In genomic region chr3:152578282-152579228, GRCm38 (mm10) we compare ENCODE assay signal across 14 mouse cellular contexts.
DNase-seq lines count a peak whose midpoint lies in the region; ATAC-seq and TF ChIP-seq lines count a peak whose summit lies in the region.
"Had no signal": no experiment of that assay in that cellular context is flagged by ENCODE, and none has a peak within 500 bp of the region (broad histone marks: within the 10 kb centered on the region; RNA-seq: fewer than 3 reads in every experiment).

No protein-coding gene starts in this region.

- DNase-seq in intestine, embryonic 14.5 days (ENCODE audit: low spot score): peak; percentile 44
- no peak for DNase-seq in forebrain, embryonic 10.5 days (ENCODE audit: extremely low spot score, low spot score)
- DNase-seq in midbrain, postnatal 0 days (ENCODE audit: low spot score): peak; percentile 58
- DNase-seq in adrenal gland, postnatal 25 days: no peak
- no peak for DNase-seq in retina, postnatal 1 day
- no peak for DNase-seq in layer of hippocampus, adult 18-20 months (ENCODE audit: low spot score in 2 of 2)
- DNase-seq: adrenal gland, postnatal 36 days; cerebellum, adult 11-12 months; thymus, adult 18-20 months had no signal

- no peak overlapping the region for H3K9ac ChIP-seq in intestine, embryonic 14.5 days (ENCODE audit: low read length)
- no peak overlapping the region for H3K9ac ChIP-seq in intestine, embryonic 16.5 days (ENCODE audit: low read depth, low read length)
- no peak overlapping the region for H3K9ac ChIP-seq in hindbrain, embryonic 13.5 days
- no peak overlapping the region; the same call in 1 of the 2 replicates for H3K9ac ChIP-seq in midbrain, postnatal 0 days (replicated peaks; ENCODE audit: low read length, poor library complexity, severe bottlenecking)
- H3K9ac ChIP-seq: embryonic facial prominence, embryonic 12.5 days had no signal

- no peaks in the 10 kb centered on the region for H3K9me3 ChIP-seq in intestine, embryonic 14.5 days (ENCODE audit: control insufficient read depth, low read length)
- no peaks in the 10 kb centered on the region for H3K9me3 ChIP-seq in intestine, embryonic 16.5 days (ENCODE audit: control insufficient read depth, low read length)
- no peaks in the 10 kb centered on the region for H3K9me3 ChIP-seq in forebrain, embryonic 10.5 days
- H3K9me3 ChIP-seq in hindbrain, embryonic 13.5 days: no peaks in the 10 kb centered on the region
- no peaks in the 10 kb centered on the region for H3K9me3 ChIP-seq in midbrain, postnatal 0 days (ENCODE audit: low read length)
- H3K9me3 ChIP-seq: embryonic facial prominence, embryonic 12.5 days; megakaryocyte, embryonic 14.5 days had no signal

- no peak for ATAC-seq in intestine, embryonic 14.5 days (replicated peaks; ENCODE audit: low FRiP score, low TSS enrichment, low read depth)
- ATAC-seq in intestine, embryonic 16.5 days: no peak
- 0 out of 2 replicates have a peak, but pooled peaks have one; percentile 43 for ATAC-seq in hindbrain, embryonic 13.5 days (ENCODE audit: low FRiP score)
- ATAC-seq in midbrain, postnatal 0 days (ENCODE audit: low FRiP score): peak; percentile 82
- ATAC-seq: inflammation-experienced regulatory T-cells, adult 6 months had no signal

- 0 out of 2 replicates have a peak, but pooled peaks cover 7% of the 10 kb centered on the region for H3K4me1 ChIP-seq in intestine, embryonic 14.5 days (replicated peaks; ENCODE audit: control insufficient read depth, insufficient read depth, low read length)
- H3K4me1 ChIP-seq in intestine, embryonic 16.5 days (ENCODE audit: control insufficient read depth, insufficient read depth, low read length): no peaks in the 10 kb centered on the region
- peaks cover 17% of the 10 kb centered on the region for H3K4me1 ChIP-seq in forebrain, embryonic 10.5 days
- peaks cover 15% of the 10 kb centered on the region; the same call in 1 of the 2 replicates for H3K4me1 ChIP-seq in hindbrain, embryonic 13.5 days (replicated peaks)
- H3K4me1 ChIP-seq in midbrain, postnatal 0 days (ENCODE audit: insufficient read depth, low read length): peaks cover 6% of the 10 kb centered on the region; the same call in 1 of the 2 replicates
- H3K4me1 ChIP-seq: embryonic facial prominence, embryonic 12.5 days; megakaryocyte, embryonic 14.5 days had no signal

- H3K36me3 ChIP-seq in intestine, embryonic 14.5 days (ENCODE audit: control insufficient read depth, insufficient read depth, low read length): no peaks in the 10 kb centered on the region
- no peaks in the 10 kb centered on the region for H3K36me3 ChIP-seq in intestine, embryonic 16.5 days (ENCODE audit: control insufficient read depth, insufficient read depth, low read length)
- no peaks in the 10 kb centered on the region for H3K36me3 ChIP-seq in forebrain, embryonic 10.5 days (replicated peaks)
- no peaks in the 10 kb centered on the region for H3K36me3 ChIP-seq in hindbrain, embryonic 13.5 days
- no peaks in the 10 kb centered on the region for H3K36me3 ChIP-seq in midbrain, postnatal 0 days (ENCODE audit: insufficient read depth, low read length)
- H3K36me3 ChIP-seq: embryonic facial prominence, embryonic 12.5 days had no signal

- no peak overlapping the region for H3K4me3 ChIP-seq in intestine, embryonic 14.5 days (ENCODE audit: low read depth, low read length)
- no peak overlapping the region for H3K4me3 ChIP-seq in intestine, embryonic 16.5 days (ENCODE audit: low read length)
- no peak overlapping the region for H3K4me3 ChIP-seq in forebrain, embryonic 10.5 days
- H3K4me3 ChIP-seq in hindbrain, embryonic 13.5 days: no peak overlapping the region
- H3K4me3 ChIP-seq in midbrain, postnatal 0 days (ENCODE audit: low read depth, low read length): no peak overlapping the region
- H3K4me3 ChIP-seq: embryonic facial prominence, embryonic 12.5 days; megakaryocyte, embryonic 14.5 days had no signal

- WGBS in intestine, embryonic 14.5 days: 78% methylated on average over 26 of the region's 26 CpGs
- WGBS in intestine, embryonic 16.5 days: 74% methylated on average over 26 of the region's 26 CpGs
- WGBS in forebrain, embryonic 10.5 days: 81% methylated on average over 26 of the region's 26 CpGs
- WGBS in hindbrain, embryonic 13.5 days: 59% methylated on average over 26 of the region's 26 CpGs
- WGBS in midbrain, postnatal 0 days: 35% methylated on average over 26 of the region's 26 CpGs

- H3K27ac ChIP-seq in intestine, embryonic 14.5 days (ENCODE audit: low read depth): no peak overlapping the region
- H3K27ac ChIP-seq in intestine, embryonic 16.5 days (ENCODE audit: low read length): no peak overlapping the region
- H3K27ac ChIP-seq in forebrain, embryonic 10.5 days: peak overlapping the region; percentile 36
- 0 out of 2 replicates have a peak overlapping the region, but pooled peaks have one; percentile 10 for H3K27ac ChIP-seq in hindbrain, embryonic 13.5 days
- H3K27ac ChIP-seq in midbrain, postnatal 0 days (ENCODE audit: low read depth, low read length): peak overlapping the region; percentile 72
- H3K27ac ChIP-seq: embryonic facial prominence, embryonic 12.5 days had no signal

- H3K27me3 ChIP-seq in intestine, embryonic 14.5 days (replicated peaks; ENCODE audit: control insufficient read depth, insufficient read depth, low read length): no peaks in the 10 kb centered on the region
- H3K27me3 ChIP-seq in intestine, embryonic 16.5 days (replicated peaks; ENCODE audit: control insufficient read depth, insufficient read depth, low read length): no peaks in the 10 kb centered on the region
- no peaks in the 10 kb centered on the region for H3K27me3 ChIP-seq in forebrain, embryonic 10.5 days (ENCODE audit: poor library complexity, severe bottlenecking)
- no peaks in the 10 kb centered on the region for H3K27me3 ChIP-seq in hindbrain, embryonic 13.5 days
- no peaks in the 10 kb centered on the region for H3K27me3 ChIP-seq in midbrain, postnatal 0 days (ENCODE audit: insufficient read depth, low read length)
- H3K27me3 ChIP-seq: embryonic facial prominence, embryonic 12.5 days had no signal

- no peak for TF ChIP-seq CTCF in midbrain, postnatal 0 days (IDR thresholded peaks at IDR 0.05)

- H3K4me2 ChIP-seq in intestine, embryonic 14.5 days (ENCODE audit: low read length): no peak overlapping the region
- no peak overlapping the region for H3K4me2 ChIP-seq in intestine, embryonic 16.5 days (ENCODE audit: low read depth, low read length)
- peak overlapping the region; percentile 25 for H3K4me2 ChIP-seq in hindbrain, embryonic 13.5 days
- H3K4me2 ChIP-seq in midbrain, postnatal 0 days (ENCODE audit: low read depth, low read length, poor library complexity, severe bottlenecking): peak overlapping the region; percentile 22; the same call in 1 of the 2 replicates
- H3K4me2 ChIP-seq: embryonic facial prominence, embryonic 12.5 days had no signal

Comparison
In these comparisons a context has a peak if more than half of its experiments do, and no peak if none do; other contexts are left out.
1. ATAC-seq: peak in hindbrain, embryonic 13.5 days (single experiment) and midbrain, postnatal 0 days (single experiment); none in intestine, embryonic 14.5 days (single experiment) and intestine, embryonic 16.5 days (single experiment).
2. DNase-seq: peak in intestine, embryonic 14.5 days (single experiment) and midbrain, postnatal 0 days (single experiment); none in forebrain, embryonic 10.5 days (single experiment), adrenal gland, postnatal 25 days (single experiment), retina, postnatal 1 day (single experiment) and layer of hippocampus, adult 18-20 months (0 of 2).
3. H3K27ac ChIP-seq: peak in forebrain, embryonic 10.5 days (single experiment), hindbrain, embryonic 13.5 days (single experiment) and midbrain, postnatal 0 days (single experiment); none in intestine, embryonic 14.5 days (single experiment) and intestine, embryonic 16.5 days (single experiment).
4. H3K4me2 ChIP-seq: peak in hindbrain, embryonic 13.5 days (single experiment) and midbrain, postnatal 0 days (single experiment); none in intestine, embryonic 14.5 days (single experiment) and intestine, embryonic 16.5 days (single experiment).